12 mouse cellular contexts compared by ENCODE assay signal in the genomic region with DNA sequence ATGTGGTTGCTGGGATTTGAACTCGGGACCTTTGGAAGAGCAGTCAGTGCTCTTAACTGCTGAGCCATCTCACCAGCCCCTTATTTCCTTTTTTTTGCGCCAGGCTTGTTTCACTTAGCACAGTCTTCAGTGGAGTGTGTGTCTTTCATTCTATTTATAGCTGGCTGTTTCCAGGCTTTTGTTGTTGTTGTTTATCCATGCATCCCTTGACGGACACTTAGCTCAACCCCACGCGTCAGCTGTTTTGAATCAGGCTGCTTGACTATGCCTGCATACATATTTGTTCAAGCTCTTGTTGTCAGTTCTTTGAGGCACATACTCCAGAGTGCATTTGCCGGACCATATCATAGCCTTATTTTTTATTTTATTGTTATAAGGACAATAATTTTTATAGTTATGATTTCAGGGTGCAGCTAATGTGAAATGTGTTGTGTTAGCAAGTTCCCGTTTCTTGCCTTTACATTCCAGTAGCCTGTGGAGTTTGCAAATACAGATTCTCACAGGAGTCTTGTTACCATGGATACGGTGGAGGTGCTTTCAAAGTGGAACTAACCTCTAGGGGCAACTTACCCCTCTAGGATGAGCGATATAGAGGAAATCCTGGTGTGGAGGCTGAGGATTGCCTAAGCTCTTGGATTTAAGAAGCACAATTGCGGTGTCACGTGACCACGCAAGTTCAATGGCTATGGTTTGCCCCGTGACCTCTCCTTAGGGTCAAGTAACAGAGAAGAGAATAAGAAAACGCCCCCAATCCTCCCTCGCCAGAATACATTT. TPM values are rescaled to one million over a fixed set of nuclear protein-coding genes. Genes with fewer than 3 reads are reported as not detected.
A peak's percentile ranks its signal among the peaks of the same experiment; 100 is the strongest.
DNase-seq lines count a peak whose midpoint lies in the region; ATAC-seq and TF ChIP-seq lines count a peak whose summit lies in the region.
"Had no signal": no experiment of that assay in that cellular context is flagged by ENCODE, and none has a peak within 500 bp of the region (broad histone marks: within the 10 kb centered on the region; RNA-seq: fewer than 3 reads in every experiment).

No protein-coding gene starts in this region.

- no peaks in the 10 kb centered on the region for H3K9me3 ChIP-seq in embryonic facial prominence, embryonic 14.5 days (ENCODE audit: control insufficient read depth, low read length)
- no peaks in the 10 kb centered on the region for H3K9me3 ChIP-seq in hindbrain, postnatal 0 days (ENCODE audit: low read length)
- H3K9me3 ChIP-seq in neural tube, embryonic 14.5 days (ENCODE audit: control insufficient read depth, low read length) = no peaks in the 10 kb centered on the region; the same call in 1 of the 2 replicates
- H3K9me3 ChIP-seq: embryonic facial prominence, embryonic 12.5 days; megakaryocyte, embryonic 14.5 days; stomach, embryonic 15.5 days had no signal

- ATAC-seq in frontal cortex, adult (ENCODE audit: low TSS enrichment) = 0 out of 2 replicates have a peak, but pooled peaks have one; percentile 36
- ATAC-seq in embryonic facial prominence, embryonic 14.5 days (ENCODE audit: low read depth) = peak; percentile 75
- peak; percentile 84 for ATAC-seq in hindbrain, postnatal 0 days
- peak; percentile 85 for ATAC-seq in neural tube, embryonic 14.5 days (ENCODE audit: low read depth)

- H3K4me2 ChIP-seq in embryonic facial prominence, embryonic 14.5 days (ENCODE audit: low read depth, low read length) = no peak overlapping the region
- peak overlapping the region; percentile 27 for H3K4me2 ChIP-seq in hindbrain, postnatal 0 days (ENCODE audit: low read depth, low read length)
- no peak overlapping the region for H3K4me2 ChIP-seq in neural tube, embryonic 14.5 days (ENCODE audit: low read depth, low read length)
- H3K4me2 ChIP-seq: embryonic facial prominence, embryonic 12.5 days; stomach, embryonic 15.5 days had no signal

- no peak overlapping the region for H3K27ac ChIP-seq in embryonic facial prominence, embryonic 14.5 days (replicated peaks; ENCODE audit: low read depth, low read length)
- H3K27ac ChIP-seq in hindbrain, postnatal 0 days = no peak overlapping the region
- no peak overlapping the region for H3K27ac ChIP-seq in neural tube, embryonic 14.5 days (ENCODE audit: low read depth, low read length)
- no peak overlapping the region for H3K27ac ChIP-seq in thymus, adult 2 months (ENCODE audit: control insufficient read depth, insufficient read depth, low read length)
- H3K27ac ChIP-seq: embryonic facial prominence, embryonic 12.5 days; stomach, embryonic 15.5 days had no signal

- no peak overlapping the region for H3K9ac ChIP-seq in embryonic facial prominence, embryonic 14.5 days (ENCODE audit: low read depth, low read length)
- H3K9ac ChIP-seq in hindbrain, postnatal 0 days (replicated peaks; ENCODE audit: low read length) = no peak overlapping the region
- no peak overlapping the region for H3K9ac ChIP-seq in neural tube, embryonic 14.5 days (replicated peaks; ENCODE audit: low read depth, low read length)
- H3K9ac ChIP-seq: embryonic facial prominence, embryonic 12.5 days; stomach, embryonic 15.5 days had no signal

- TF ChIP-seq CTCF in hindbrain, postnatal 0 days (IDR thresholded peaks at IDR 0.05; ENCODE audit: low read depth) = peak; percentile 28; the same call in 1 of the 2 replicates
- no peak for TF ChIP-seq CTCF in thymus, adult 2 months (IDR thresholded peaks at IDR 0.05; ENCODE audit: borderline replicate concordance, control insufficient read depth, extremely low read depth, insufficient read depth, low read length, poor library complexity)

- WGBS in embryonic facial prominence, embryonic 14.5 days = 32% methylated on average over 15 of the region's 15 CpGs
- 20% methylated on average over 15 of the region's 15 CpGs for WGBS in hindbrain, postnatal 0 days
- WGBS in neural tube, embryonic 14.5 days = 34% methylated on average over 15 of the region's 15 CpGs
- 47% methylated on average over 15 of the region's 15 CpGs for WGBS in thymus, adult 2 months

- no peak for DNase-seq in frontal cortex, postnatal 10 days (ENCODE audit: low spot score in 2 of 2)
- DNase-seq in embryonic facial prominence, embryonic 14.5 days (ENCODE audit: low spot score) = peak; percentile 72
- DNase-seq in hindbrain, postnatal 0 days (ENCODE audit: low spot score) = peak; percentile 77
- no peak for DNase-seq in thymus, adult 2 months
- DNase-seq in frontal cortex, postnatal 36 days (ENCODE audit: low spot score in 2 of 2) = no peak
- DNase-seq in frontal cortex, postnatal 14 days (ENCODE audit: low spot score in 2 of 2) = no peak

- peaks cover 6% of the 10 kb centered on the region for H3K4me1 ChIP-seq in embryonic facial prominence, embryonic 14.5 days (ENCODE audit: control insufficient read depth, insufficient read depth, low read length)
- H3K4me1 ChIP-seq in hindbrain, postnatal 0 days (ENCODE audit: insufficient read depth, low read length) = peaks cover 7% of the 10 kb centered on the region
- peaks cover 3% of the 10 kb centered on the region; the same call in 1 of the 2 replicates for H3K4me1 ChIP-seq in neural tube, embryonic 14.5 days (ENCODE audit: control insufficient read depth, insufficient read depth, low read length)
- no peaks in the 10 kb centered on the region for H3K4me1 ChIP-seq in thymus, adult 2 months (replicated peaks; ENCODE audit: control insufficient read depth, insufficient read depth, low read length)
- H3K4me1 ChIP-seq: stomach, embryonic 15.5 days had no signal

- no peaks in the 10 kb centered on the region for H3K36me3 ChIP-seq in embryonic facial prominence, embryonic 14.5 days (ENCODE audit: control insufficient read depth, insufficient read depth, low read length)
- H3K36me3 ChIP-seq in hindbrain, postnatal 0 days (ENCODE audit: insufficient read depth, low read length) = no peaks in the 10 kb centered on the region
- no peaks in the 10 kb centered on the region for H3K36me3 ChIP-seq in neural tube, embryonic 14.5 days (ENCODE audit: control insufficient read depth, insufficient read depth, low read length)
- no peaks in the 10 kb centered on the region for H3K36me3 ChIP-seq in thymus, adult 2 months (ENCODE audit: control insufficient read depth, insufficient read depth, low read length)
- H3K36me3 ChIP-seq: embryonic facial prominence, embryonic 12.5 days; stomach, embryonic 15.5 days had no signal

- no peak for TF ChIP-seq POLR2A in thymus, adult 2 months (IDR thresholded peaks at IDR 0.05; ENCODE audit: control insufficient read depth, extremely low read depth, insufficient read depth, low read length, poor library complexity)

- no peaks in the 10 kb centered on the region for H3K27me3 ChIP-seq in embryonic facial prominence, embryonic 14.5 days (replicated peaks; ENCODE audit: control insufficient read depth, insufficient read depth, low read length)
- H3K27me3 ChIP-seq in hindbrain, postnatal 0 days (ENCODE audit: insufficient read depth, low read length) = no peaks in the 10 kb centered on the region
- H3K27me3 ChIP-seq in neural tube, embryonic 14.5 days (ENCODE audit: control insufficient read depth, insufficient read depth, low read length) = no peaks in the 10 kb centered on the region
- H3K27me3 ChIP-seq in thymus, adult 2 months (ENCODE audit: control insufficient read depth, insufficient read depth, low read length) = no peaks in the 10 kb centered on the region
- H3K27me3 ChIP-seq: embryonic facial prominence, embryonic 12.5 days; stomach, embryonic 15.5 days had no signal

- H3K4me3 ChIP-seq in embryonic facial prominence, embryonic 14.5 days (ENCODE audit: low read depth, low read length) = no peak overlapping the region
- no peak overlapping the region for H3K4me3 ChIP-seq in hindbrain, postnatal 0 days (ENCODE audit: low read length)
- no peak overlapping the region for H3K4me3 ChIP-seq in neural tube, embryonic 14.5 days (ENCODE audit: low read depth, low read length)
- no peak overlapping the region for H3K4me3 ChIP-seq in thymus, adult 2 months (ENCODE audit: control insufficient read depth, insufficient read depth, low read length)
- H3K4me3 ChIP-seq: embryonic facial prominence, embryonic 12.5 days; megakaryocyte, embryonic 14.5 days; stomach, embryonic 15.5 days had no signal

RNA-seq across cellular contexts. Expression of a gene that starts 11.7 kb away (rescaled TPM):
- not detected in 2 replicates for polyA plus RNA-seq in embryonic facial prominence, embryonic 14.5 days (2014; fragmentation: Nextera tagmentation; extraction: Ambion mirVana)
- total RNA-seq in hindbrain, postnatal 0 days (2014; rRNA removed) = not detected in 2 replicates
- 0.54 TPM in 1 of 2 replicates, not detected in the other for polyA plus RNA-seq in hindbrain, postnatal 0 days (2015; fragmentation: Nextera tagmentation; extraction: Ambion mirVana)
- not detected in 2 replicates for polyA plus RNA-seq in neural tube, embryonic 14.5 days (2014; fragmentation: Nextera tagmentation; extraction: Ambion mirVana)
- polyA plus RNA-seq in thymus, adult 2 months (2012; rRNA removed) = not detected in 2 replicates
- total RNA-seq: left cerebral cortex, postnatal 14 days had no signal
- polyA plus RNA-seq: embryonic facial prominence, embryonic 12.5 days had no signal

Comparison
In these comparisons a context has a peak if more than half of its experiments do, and no peak if none do; other contexts are left out.
1. DNase-seq: peak in embryonic facial prominence, embryonic 14.5 days (single experiment) and hindbrain, postnatal 0 days (single experiment); none in frontal cortex, postnatal 10 days (0 of 2), thymus, adult 2 months (single experiment), frontal cortex, postnatal 36 days (0 of 2) and frontal cortex, postnatal 14 days (0 of 2).
2. Peak in every context shown above with its lines, with median percentiles within 50 percentile points of each other: ATAC-seq.